21 mouse cellular contexts compared by ENCODE assay signal in the genomic region with DNA sequence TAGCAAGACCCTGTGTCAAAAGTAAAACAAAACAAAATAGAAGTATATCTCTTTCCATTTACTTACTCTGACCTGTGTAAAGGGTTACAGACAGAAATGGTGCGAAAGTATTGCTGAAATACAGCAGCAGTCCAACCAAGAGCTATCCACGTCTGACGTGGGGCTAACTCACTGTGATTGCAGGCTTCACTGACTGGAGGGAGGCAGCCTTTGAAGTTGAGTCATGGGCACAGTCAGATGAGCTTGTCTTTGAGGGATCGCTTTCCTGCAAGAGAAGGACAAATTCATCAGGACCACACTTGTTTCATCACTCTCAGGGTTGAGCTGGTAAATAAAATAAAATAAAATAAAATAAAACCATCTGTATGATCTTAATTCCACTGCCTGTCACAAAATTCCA. TPM values are rescaled to one million over a fixed set of nuclear protein-coding genes. Genes with fewer than 3 reads are reported as not detected.
"Had no signal": no experiment of that assay in that cellular context is flagged by ENCODE, and none has a peak within 500 bp of the region (broad histone marks: within the 10 kb centered on the region; RNA-seq: fewer than 3 reads in every experiment).

No protein-coding gene starts in this region.

- H3K4me3 ChIP-seq: heart, embryonic 13.5 days; heart, embryonic 15.5 days; hindbrain, embryonic 13.5 days; hindbrain, embryonic 15.5 days; kidney, embryonic 15.5 days; limb, embryonic 13.5 days; limb, embryonic 15.5 days; liver, embryonic 12.5 days had no signal

- H3K27ac ChIP-seq: heart, embryonic 13.5 days; heart, embryonic 15.5 days; hindbrain, embryonic 13.5 days; hindbrain, embryonic 15.5 days; hindbrain, postnatal 0 days; kidney, embryonic 15.5 days; kidney, postnatal 0 days; limb, embryonic 13.5 days; limb, embryonic 15.5 days; liver, embryonic 12.5 days; liver, embryonic 14.5 days had no signal

- H3K36me3 ChIP-seq: heart, embryonic 13.5 days; heart, embryonic 15.5 days; hindbrain, embryonic 13.5 days; hindbrain, embryonic 15.5 days; kidney, embryonic 15.5 days; limb, embryonic 13.5 days; limb, embryonic 15.5 days; liver, embryonic 12.5 days had no signal

- H3K9me3 ChIP-seq: heart, embryonic 13.5 days; heart, embryonic 15.5 days; hindbrain, embryonic 13.5 days; hindbrain, embryonic 15.5 days; kidney, embryonic 15.5 days; limb, embryonic 13.5 days; limb, embryonic 15.5 days; liver, embryonic 12.5 days had no signal

- H3K27me3 ChIP-seq: heart, embryonic 13.5 days; heart, embryonic 15.5 days; hindbrain, embryonic 13.5 days; hindbrain, embryonic 15.5 days; kidney, embryonic 15.5 days; limb, embryonic 15.5 days; liver, embryonic 12.5 days had no signal

- H3K4me1 ChIP-seq: hindbrain, embryonic 13.5 days; hindbrain, embryonic 15.5 days; liver, embryonic 12.5 days had no signal

- DNase-seq: gastrocnemius, postnatal 14 days; gastrocnemius, postnatal 36 days; heart, adult 18-20 months; heart, postnatal 14 days; heart, postnatal 36 days; layer of hippocampus, adult 9-11 months; layer of hippocampus, postnatal 36 days; left cerebral cortex, postnatal 4 days had no signal

RNA-seq across cellular contexts. Expression of gene Mlip, which starts 31.2 kb away (rescaled TPM):
- total RNA-seq: hematopoietic stem cell, adult 5-6 weeks; liver, adult 2 months had no signal
- polyA plus RNA-seq: liver, adult 2 months; liver, embryonic 12.5 days; liver, embryonic 14.5 days had no signal
